Mouse (Mus musculus) left cerebral cortex, postnatal 36 days (tissue): ENCODE results near the gene Cdk9. TPM values are rescaled to one million over a fixed set of nuclear protein-coding genes. Genes with fewer than 3 reads are reported as not detected.

ENCODE experiments used
- DNase-seq, 2 experiments: peaks; one replicate each; pipeline ENCODE4 v3.0.0; 2021 to 2022; ENCODE audit warnings: low spot score in 2 of 2, mixed read lengths in 1 of 2
- intact Hi-C: fragments of 180-260 bp; cut with DNase I; formaldehyde crosslinking; loops from one replicate; pipeline ENCODE4 v1.15.1; 2025
- microRNA-seq: library from miRNA; unstranded; fragments of <30 nt; microRNA quantifications from one replicate; pipeline ENCODE4 v1.2.0, GENCODE M21; 2022
- total RNA-seq, 2 experiments: library from RNA; stranded (reverse); gene quantifications; 2 replicates each; pipeline ENCODE4 v1.2.3; 2021

Cdk9 gene
- total RNA-seq, 2 experiments from 2014 or later: 105 to 117 TPM

DNA sequence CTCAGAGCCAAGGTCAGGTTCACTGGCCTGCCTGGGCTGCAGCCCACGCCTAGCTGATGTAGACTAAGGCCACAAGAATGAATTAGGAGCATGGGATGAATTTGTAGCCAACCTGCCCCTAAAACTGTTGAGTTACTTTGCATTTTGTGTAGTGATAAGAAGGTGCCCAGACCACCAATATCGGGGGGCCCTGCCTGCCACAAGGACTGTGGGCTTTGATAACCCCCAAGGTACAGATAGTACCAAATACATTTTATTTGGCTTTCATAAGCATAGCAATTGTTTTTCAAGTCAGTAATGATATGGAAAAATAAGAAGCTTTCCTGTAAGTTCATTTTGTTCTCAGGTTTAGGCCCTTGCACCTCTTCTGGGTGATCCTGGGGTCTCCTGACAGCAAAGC is 54.0 kb downstream of the Cdk9 start:
- intact Hi-C loops: no loop called here
- DNase-seq: no peak

DNA sequence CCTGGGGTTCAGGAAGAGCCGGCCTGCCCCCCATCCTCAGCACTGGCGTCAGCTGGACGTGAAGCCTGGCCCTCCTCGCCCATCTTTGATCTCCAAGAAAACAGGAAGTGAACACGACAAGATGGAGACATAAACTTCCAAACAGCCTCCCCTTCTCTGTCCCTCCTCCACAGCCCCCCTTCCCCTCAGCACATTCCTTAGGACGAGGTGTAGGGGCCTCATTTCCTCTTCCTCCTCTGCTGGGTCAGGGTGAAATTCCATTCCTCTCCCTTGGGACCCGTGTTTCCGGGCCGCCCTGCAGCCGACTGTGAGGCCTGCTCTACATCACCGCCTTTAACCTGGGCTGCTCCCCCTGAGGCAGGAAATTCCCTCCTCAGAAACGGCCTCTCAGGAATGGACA is 57.0 kb downstream of the Cdk9 start:
- no peak for DNase-seq
- intact Hi-C loops: no loop called here

Small RNA genes within 50 kb of the gene (microRNA-seq; reads per million reads assigned to microRNA genes)
- gene Gm47291 (not detected), gene Mir2861 (not detected), gene Mir3960 (not detected), gene Mir8093 (0.76 reads per million)

Other genes with a start within 250 kb of the Cdk9 start
- 10 to 100 TPM; 53.6 to 68.9 TPM for gene Fam102a, start 177.7 kb downstream of the Cdk9 start, total RNA-seq
- gene Dpm2, start 142.2 kb downstream of the Cdk9 start, total RNA-seq: 10 to 100 TPM; 74.8 to 77.0 TPM
- 10 to 100 TPM in 1 of 2 experiments, 1 to 10 TPM in 1; 9.2 to 11.7 TPM for gene Pip5kl1, start 138.3 kb downstream of the Cdk9 start, total RNA-seq
- gene 9430097D07Rik, start 137.4 kb downstream of the Cdk9 start, total RNA-seq: 1 to 10 TPM; 1.1 to 1.4 TPM
- gene St6galnac4, start 126.0 kb downstream of the Cdk9 start, total RNA-seq: 10 to 100 TPM; 36.7 to 39.1 TPM
- 100 to 1,000 TPM; 121 to 135 TPM for gene St6galnac6, start 113.4 kb downstream of the Cdk9 start, total RNA-seq
- 100 to 1,000 TPM; 152 to 173 TPM for gene Ak1, start 91.3 kb downstream of the Cdk9 start, total RNA-seq
- gene Eng, start 66.5 kb downstream of the Cdk9 start, total RNA-seq: 10 to 100 TPM; 22.0 to 26.1 TPM
- gene Fpgs, start 8.9 kb downstream of the Cdk9 start, total RNA-seq: 10 to 100 TPM in 1 of 2 experiments, 1 to 10 TPM in 1; 6.0 to 10.5 TPM
- 10 to 100 TPM; 33.3 to 45.8 TPM for gene Sh2d3c, start 8.0 kb upstream of the Cdk9 start, total RNA-seq
- gene 6330409D20Rik, start 27.9 kb upstream of the Cdk9 start, total RNA-seq: 1 to 10 TPM; 2.5 to 3.2 TPM
- 10 to 100 TPM; 27.8 to 29.9 TPM for gene Tor2a, start 44.2 kb upstream of the Cdk9 start, total RNA-seq
- gene Ttc16, start 62.6 kb upstream of the Cdk9 start, total RNA-seq: under 1 TPM; 0.41 to 0.72 TPM
- gene Ptrh1, start 62.7 kb upstream of the Cdk9 start, total RNA-seq: 1 to 10 TPM; 7.2 to 9.2 TPM
- gene Cfap157, start 71.4 kb upstream of the Cdk9 start, total RNA-seq: under 1 TPM in 1 of 2 experiments, not detected in 1; 0.29 TPM
- 1,000 to 10,000 TPM in 1 of 2 experiments, 100 to 1,000 TPM in 1; 963 to 1,065 TPM for gene Stxbp1, start 134.2 kb upstream of the Cdk9 start, total RNA-seq
- gene Fam129b, start 163.0 kb upstream of the Cdk9 start, total RNA-seq: 10 to 100 TPM; 22.6 to 23.7 TPM
- gene Rpl12, start 248.5 kb upstream of the Cdk9 start, total RNA-seq: 100 to 1,000 TPM; 107 to 115 TPM
- gene Lrsam1, start 248.5 kb upstream of the Cdk9 start, total RNA-seq: 10 to 100 TPM; 34.7 to 36.2 TPM